Mouse (Mus musculus) embryonic facial prominence, embryonic 11.5 days (tissue): Measurements from ENCODE around the gene Elmsan1. TPM values are rescaled to one million over a fixed set of nuclear protein-coding genes. Genes with fewer than 3 reads are reported as not detected.

ENCODE experiments used
- ATAC-seq: fragments of 200-750 bp; cut with Nextera tagmentation; replicated peaks from 2 replicates; pipeline ENCODE4 v1.8.0; 2017; ENCODE audit warnings: low read depth; ENCODE audit not compliant: insufficient number of reproducible peaks, low FRiP score, low TSS enrichment
- DNase-seq: peaks from one replicate; pipeline ENCODE4 v3.0.0-alpha.2; 2015; ENCODE audit warnings: low spot score
- H3K27ac ChIP-seq: fragments of 300-500 bp; sonication (generic); replicated peaks from 2 replicates; pipeline ENCODE4 v1.5.1; 2014; ENCODE audit warnings: mild to moderate bottlenecking, low read depth, low read length, control low read depth
- H3K27me3 ChIP-seq: fragments of 300-500 bp; sonication (generic); 2 replicates; pipeline ENCODE4 v1.6.1; 2014; ENCODE audit warnings: mild to moderate bottlenecking, low read length, moderate library complexity, mixed read lengths; ENCODE audit not compliant: control insufficient read depth, insufficient read depth
- H3K36me3 ChIP-seq: fragments of 300-500 bp; sonication (generic); replicated peaks from 2 replicates; pipeline ENCODE4 v1.6.1; 2014; ENCODE audit warnings: low read depth, mild to moderate bottlenecking, low read length, moderate library complexity, mixed read lengths; ENCODE audit not compliant: control insufficient read depth, insufficient read depth
- H3K4me1 ChIP-seq: fragments of 300-500 bp; sonication (generic); 2 replicates; pipeline ENCODE4 v1.6.1; 2014; ENCODE audit warnings: low read length, mixed read lengths; ENCODE audit not compliant: control insufficient read depth, insufficient read depth
- H3K4me2 ChIP-seq: fragments of 300-500 bp; sonication (generic); 2 replicates; pipeline ENCODE4 v1.6.1; 2014; ENCODE audit warnings: low read depth, mild to moderate bottlenecking, control low read depth, low read length, moderate library complexity
- H3K4me3 ChIP-seq: fragments of 300-500 bp; sonication (generic); 2 replicates; pipeline ENCODE4 v1.5.1; 2014; ENCODE audit warnings: low read depth, low read length, control low read depth
- H3K9ac ChIP-seq: fragments of 300-500 bp; sonication (generic); replicated peaks from 2 replicates; pipeline ENCODE4 v1.6.1; 2014; ENCODE audit warnings: mild to moderate bottlenecking, control low read depth, low read length
- H3K9me3 ChIP-seq: fragments of 300-500 bp; sonication (generic); replicated peaks from 2 replicates; pipeline ENCODE4 v1.6.1; 2016; ENCODE audit warnings: mild to moderate bottlenecking, low read length, inconsistent platforms, mixed read lengths; ENCODE audit not compliant: control insufficient read depth
- WGBS: fragments of 180-500 bp; shearing (Covaris S2); extraction: QIAGEN DNeasy Blood & Tissue Kit; methylation state at CpG from one replicate; pipeline ENCODE4 v1.1.7; 2014; 5-methylcytosine and 5-hydroxymethylcytosine counted together
- polyA plus RNA-seq: library from polyadenylated mRNA; unstranded; fragments of >200 nt; fragmentation: Nextera tagmentation; extraction: Ambion mirVana; gene quantifications from 2 replicates; pipeline ENCODE4 v1.2.1, GENCODE M21; 2014

The Elmsan1 gene
- polyA plus RNA-seq, 1 experiment from 2014 or later = 3.6 TPM

GRCm38 (mm10) chr12:84163133-84163532 is 55.5 kb downstream of the Elmsan1 start:
- Histone ChIP-seq H3K9me3 (no peaks in the 10 kb centered on the region), H3K27me3 (no peaks in the 10 kb centered on the region), H3K4me2 (no peak overlapping the region), H3K4me3 (no peak overlapping the region), H3K9ac (no peak overlapping the region), H3K27ac (no peak overlapping the region), H3K4me1 (no peaks in the 10 kb centered on the region), H3K36me3 (peaks cover 5% of the 10 kb centered on the region)
- ATAC-seq (no peak), DNase-seq (no peak)
- 89% methylated on average over 9 of the region's 9 CpGs for WGBS

DNA sequence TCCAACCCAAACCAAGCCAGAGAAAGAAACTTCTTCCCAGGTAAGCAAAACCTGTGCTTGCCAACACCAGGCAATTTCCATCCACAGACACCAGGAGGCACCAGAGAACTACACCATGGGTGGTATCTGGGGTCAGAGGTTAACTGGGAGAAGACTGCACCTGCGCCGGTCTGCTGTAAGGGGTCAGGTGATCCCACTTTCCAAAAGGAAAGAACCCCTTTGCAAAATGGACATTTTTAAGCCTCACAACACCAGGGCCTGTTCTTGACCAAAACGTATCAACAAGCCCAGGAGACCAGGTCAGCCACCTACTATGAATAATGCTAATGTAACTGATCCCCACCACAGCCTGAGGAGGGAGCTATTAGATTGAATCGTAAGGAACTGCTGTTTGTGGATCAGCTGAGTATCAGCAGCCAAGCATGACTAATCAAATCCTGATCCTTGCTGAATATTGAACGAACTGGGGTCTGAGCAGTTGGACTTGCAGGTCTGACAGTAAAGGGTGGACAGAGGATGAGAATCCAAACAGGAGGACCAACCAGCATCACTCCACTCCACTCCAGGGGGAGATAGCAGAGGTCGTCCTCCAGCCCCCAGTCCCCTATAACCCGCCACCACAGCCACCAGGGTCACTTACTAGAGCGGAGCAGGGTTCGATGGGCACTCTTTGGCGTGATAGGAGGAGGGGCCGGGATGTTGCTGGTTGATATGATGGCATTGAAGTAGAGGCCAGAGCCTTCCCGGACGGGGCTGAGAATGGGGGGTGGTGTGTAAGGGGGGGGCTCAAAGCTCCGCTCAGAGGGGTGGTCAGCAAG is 56.9 kb downstream of the Elmsan1 start:
- H3K36me3 ChIP-seq = peaks cover 5% of the 10 kb centered on the region

DNA sequence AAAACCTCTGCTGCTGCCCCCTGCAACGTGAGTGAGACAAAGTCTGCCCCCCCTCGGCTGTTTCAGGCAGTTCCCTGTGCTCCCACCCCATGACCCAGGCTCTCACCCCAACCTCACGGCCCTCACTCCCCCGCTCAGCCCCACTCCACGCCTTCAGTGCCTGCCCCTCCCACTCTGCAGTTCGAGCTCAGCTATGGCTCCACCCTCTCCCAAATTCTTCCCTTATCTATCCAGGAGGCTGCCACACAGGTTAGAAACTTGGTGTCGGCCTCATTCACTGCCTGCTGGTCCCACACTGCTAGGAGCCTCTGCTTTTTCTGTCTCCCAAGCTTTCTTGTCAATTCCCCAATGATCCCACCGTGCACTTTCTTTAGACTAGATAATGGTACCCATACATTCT is 57.6 kb downstream of the Elmsan1 start:
- 77% methylated on average over 8 of the region's 8 CpGs for WGBS
- no peak for ATAC-seq
- peaks cover 5% of the 10 kb centered on the region for H3K36me3 ChIP-seq

More for the DNA sequence above, 56.9 kb downstream of the Elmsan1 start:
- DNase-seq (peak; percentile 62), ATAC-seq (no peak)
- Histone ChIP-seq H3K4me1 (no peaks in the 10 kb centered on the region), H3K27ac (no peak overlapping the region), H3K9ac (no peak overlapping the region), H3K27me3 (no peaks in the 10 kb centered on the region), H3K4me3 (no peak overlapping the region), H3K4me2 (no peak overlapping the region), H3K9me3 (no peaks in the 10 kb centered on the region)
- WGBS = 76% methylated on average over 14 of the region's 14 CpGs

GRCm38 (mm10) chr12:84160491-84160890 is 58.2 kb downstream of the Elmsan1 start:
- no peaks in the 10 kb centered on the region for H3K9me3 ChIP-seq
- 93% methylated on average over 8 of the region's 8 CpGs for WGBS

More for the DNA sequence above, 57.6 kb downstream of the Elmsan1 start:
- no peaks in the 10 kb centered on the region for H3K27me3 ChIP-seq
- H3K4me3 ChIP-seq = no peak overlapping the region
- H3K4me2 ChIP-seq = no peak overlapping the region
- DNase-seq = no peak
- no peak overlapping the region for H3K27ac ChIP-seq
- no peak overlapping the region for H3K9ac ChIP-seq
- H3K9me3 ChIP-seq = no peaks in the 10 kb centered on the region
- no peaks in the 10 kb centered on the region for H3K4me1 ChIP-seq

GRCm38 (mm10) chr12:84158156-84158555 is 60.5 kb downstream of the Elmsan1 start:
- no peak for DNase-seq
- peaks cover 5% of the 10 kb centered on the region for H3K36me3 ChIP-seq
- 92% methylated on average over 14 of the region's 14 CpGs for WGBS

More at GRCm38 (mm10) chr12:84160491-84160890, 58.2 kb downstream of the Elmsan1 start:
- H3K27ac ChIP-seq = no peak overlapping the region
- H3K9ac ChIP-seq = no peak overlapping the region
- no peaks in the 10 kb centered on the region for H3K4me1 ChIP-seq
- no peak for DNase-seq
- ATAC-seq = no peak
- no peak overlapping the region for H3K4me3 ChIP-seq
- no peak overlapping the region for H3K4me2 ChIP-seq
- peaks cover 5% of the 10 kb centered on the region for H3K36me3 ChIP-seq
- H3K27me3 ChIP-seq = no peaks in the 10 kb centered on the region

GRCm38 (mm10) chr12:84156210-84156609 is 62.5 kb downstream of the Elmsan1 start:
- Histone ChIP-seq H3K9ac (no peak overlapping the region), H3K9me3 (no peaks in the 10 kb centered on the region), H3K4me1 (no peaks in the 10 kb centered on the region), H3K4me2 (no peak overlapping the region), H3K4me3 (no peak overlapping the region), H3K27me3 (no peaks in the 10 kb centered on the region), H3K27ac (no peak overlapping the region), H3K36me3 (peaks cover 8% of the 10 kb centered on the region)
- ATAC-seq (no peak), DNase-seq (no peak)
- 94% methylated on average over 18 of the region's 18 CpGs for WGBS

More at GRCm38 (mm10) chr12:84158156-84158555, 60.5 kb downstream of the Elmsan1 start:
- Histone ChIP-seq H3K27me3 (no peaks in the 10 kb centered on the region), H3K4me3 (no peak overlapping the region), H3K9ac (no peak overlapping the region), H3K4me2 (no peak overlapping the region), H3K27ac (no peak overlapping the region), H3K4me1 (no peaks in the 10 kb centered on the region), H3K9me3 (no peaks in the 10 kb centered on the region)
- ATAC-seq = no peak

DNA sequence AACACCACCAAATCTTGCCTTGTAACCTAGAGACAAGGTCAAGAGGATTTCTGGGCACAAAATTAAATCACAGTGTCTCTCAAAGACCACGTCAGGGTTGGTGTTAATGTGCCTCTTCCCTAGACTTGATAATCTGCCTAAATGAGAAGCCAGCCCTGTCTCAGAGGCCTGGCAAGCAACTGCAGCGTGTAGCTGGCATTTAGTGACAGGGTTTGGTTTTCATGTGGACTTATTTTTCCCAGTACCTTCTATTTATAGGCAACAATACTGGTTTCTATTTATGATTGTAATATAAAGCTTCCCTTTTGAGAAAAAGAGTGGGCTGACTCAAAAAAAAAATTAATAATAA is 63.2 kb downstream of the Elmsan1 start:
- 86% methylated on average over 2 of the region's 2 CpGs for WGBS
- H3K36me3 ChIP-seq = peaks cover 8% of the 10 kb centered on the region
- no peaks in the 10 kb centered on the region for H3K4me1 ChIP-seq
- no peak overlapping the region for H3K4me3 ChIP-seq
- no peak for DNase-seq
- ATAC-seq = no peak
- no peak overlapping the region for H3K9ac ChIP-seq
- no peak overlapping the region for H3K4me2 ChIP-seq
- no peaks in the 10 kb centered on the region for H3K27me3 ChIP-seq
- H3K9me3 ChIP-seq = no peaks in the 10 kb centered on the region
- no peak overlapping the region for H3K27ac ChIP-seq

DNA sequence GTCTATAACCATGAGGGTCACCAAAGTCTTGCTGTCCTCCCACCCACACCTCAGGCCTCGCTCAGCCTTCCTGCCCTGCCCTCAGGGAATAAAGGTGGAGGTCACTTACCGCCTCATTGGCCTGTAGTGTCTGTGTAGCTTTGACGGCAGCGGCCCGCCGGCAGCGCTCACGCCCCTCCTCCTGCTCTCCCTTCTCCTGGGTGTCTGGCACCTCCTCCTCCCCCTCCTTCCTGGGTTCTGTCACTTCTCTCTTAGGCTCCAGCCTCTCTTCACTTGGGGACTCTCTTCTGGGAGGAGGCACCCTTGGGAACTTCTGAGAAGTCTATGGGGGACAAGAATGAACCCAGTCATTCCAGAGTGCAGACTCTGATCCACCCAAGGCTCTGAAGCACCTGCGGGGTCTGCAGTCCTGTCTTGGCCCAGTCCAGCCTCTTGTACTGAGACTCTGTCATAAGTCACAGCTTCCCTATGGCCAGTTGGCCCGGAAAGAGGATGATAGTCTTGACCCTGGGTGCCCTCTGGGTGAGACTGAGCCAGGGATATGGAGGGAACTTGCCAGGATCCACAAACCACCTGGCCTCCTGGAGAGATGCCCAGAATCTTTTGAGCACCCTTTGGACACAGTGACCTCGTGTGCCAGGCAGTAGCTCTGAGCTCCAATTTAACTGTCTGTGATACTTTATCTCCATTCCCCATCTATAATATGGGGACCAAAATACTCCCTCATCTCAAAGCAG is 63.7 kb downstream of the Elmsan1 start:
- WGBS = 79% methylated on average over 11 of the region's 11 CpGs

More for the DNA sequence above, 63.7 kb downstream of the Elmsan1 start:
- DNase-seq (no peak), ATAC-seq (no peak)
- no peak overlapping the region for H3K4me2 ChIP-seq
- no peak overlapping the region for H3K27ac ChIP-seq
- H3K36me3 ChIP-seq = peaks cover 8% of the 10 kb centered on the region
- no peak overlapping the region for H3K9ac ChIP-seq
- no peaks in the 10 kb centered on the region for H3K4me1 ChIP-seq
- no peaks in the 10 kb centered on the region for H3K27me3 ChIP-seq
- H3K4me3 ChIP-seq = no peak overlapping the region
- no peaks in the 10 kb centered on the region for H3K9me3 ChIP-seq
